Mouse (Mus musculus) midbrain, embryonic 15.5 days (tissue): ENCODE measurements around the gene Adamtsl1. TPM values are rescaled to one million over a fixed set of nuclear protein-coding genes. Genes with fewer than 3 reads are reported as not detected.

Experiments used
- ATAC-seq: fragments of 200-750 bp; cut with Nextera tagmentation; replicated peaks from 2 replicates; pipeline ENCODE4 v1.8.0; 2017; ENCODE audit warnings: moderate TSS enrichment
- H3K27ac ChIP-seq: fragments of 300-500 bp; sonication (generic); 2 replicates; pipeline ENCODE4 v1.5.1; 2015; ENCODE audit warnings: mild to moderate bottlenecking, inconsistent platforms
- H3K27me3 ChIP-seq: fragments of 300-500 bp; sonication (generic); replicated peaks from 2 replicates; pipeline ENCODE4 v1.6.1; 2015; ENCODE audit warnings: inconsistent platforms
- H3K36me3 ChIP-seq: fragments of 300-500 bp; sonication (generic); replicated peaks from 2 replicates; pipeline ENCODE4 v1.6.1; 2015; ENCODE audit warnings: inconsistent platforms
- H3K4me1 ChIP-seq: fragments of 300-500 bp; sonication (generic); 2 replicates; pipeline ENCODE4 v1.6.1; 2015; ENCODE audit warnings: inconsistent platforms
- H3K4me2 ChIP-seq: fragments of 300-500 bp; sonication (generic); 2 replicates; pipeline ENCODE4 v1.6.1; 2015; ENCODE audit warnings: inconsistent platforms, mild to moderate bottlenecking, moderate library complexity
- H3K4me3 ChIP-seq: fragments of 300-500 bp; sonication (generic); 2 replicates; pipeline ENCODE4 v1.5.1; 2015; ENCODE audit warnings: mild to moderate bottlenecking, inconsistent platforms
- H3K9ac ChIP-seq: fragments of 300-500 bp; sonication (generic); 2 replicates; pipeline ENCODE4 v1.6.1; 2015; ENCODE audit warnings: mild to moderate bottlenecking, inconsistent platforms
- H3K9me3 ChIP-seq: fragments of 300-500 bp; sonication (generic); 2 replicates; pipeline ENCODE4 v1.6.1; 2016; ENCODE audit warnings: inconsistent platforms
- WGBS: fragments of 180-500 bp; shearing (Covaris S2); methylation state at CpG from one replicate; pipeline ENCODE4 v1.1.7; 2015; ENCODE audit warnings: mixed read lengths; 5-methylcytosine and 5-hydroxymethylcytosine counted together
- polyA plus RNA-seq: library from polyadenylated mRNA; unstranded; fragments of >200 nt; fragmentation: Nextera tagmentation; extraction: Ambion mirVana; gene quantifications from 2 replicates; pipeline ENCODE4 v1.2.1, GENCODE M21; 2015

Adamtsl1 gene
- polyA plus RNA-seq, 1 experiment from 2014 or later = 6.5 TPM

DNA sequence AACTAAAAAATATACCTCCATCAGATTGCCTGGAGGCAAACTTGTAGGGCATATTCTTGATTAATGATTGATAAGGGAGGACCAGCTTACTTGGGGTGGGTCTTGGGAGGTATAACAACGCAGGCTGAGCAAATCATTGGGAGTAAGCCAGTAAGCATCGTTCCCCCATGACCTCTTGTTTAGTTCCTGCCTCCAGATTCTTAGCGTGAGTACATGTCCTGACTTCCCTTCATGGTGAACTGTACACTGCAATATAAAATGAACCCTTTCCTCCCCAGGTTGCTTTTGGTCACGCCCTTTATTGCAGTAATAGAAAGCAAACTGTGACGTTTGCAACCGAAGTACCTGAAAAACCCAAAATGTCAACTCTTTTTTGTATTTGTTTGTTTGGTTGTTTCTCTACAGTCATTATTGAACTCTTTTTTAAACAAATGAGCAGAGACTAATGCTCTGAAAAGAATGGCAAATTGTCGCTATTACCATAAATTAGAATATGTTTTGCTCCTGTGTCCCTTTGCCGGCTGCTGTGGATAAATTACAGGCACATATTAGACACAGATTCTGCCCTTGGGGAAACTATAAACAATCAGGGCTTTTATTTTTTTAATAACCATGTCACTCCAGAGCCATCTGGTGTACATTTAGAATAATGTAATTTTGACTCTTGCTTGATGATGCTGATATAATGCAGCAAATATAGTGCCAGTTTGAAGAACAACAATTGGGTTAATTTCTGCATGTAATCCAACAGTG lies 310.2 kb downstream of the Adamtsl1 start:
- 48% methylated on average over 8 of the region's 8 CpGs for WGBS
- Histone ChIP-seq H3K27me3 (no peaks in the 10 kb centered on the region), H3K36me3 (no peaks in the 10 kb centered on the region), H3K9me3 (no peaks in the 10 kb centered on the region), H3K27ac (no peak overlapping the region), H3K4me3 (no peak overlapping the region), H3K9ac (no peak overlapping the region), H3K4me2 (no peak overlapping the region), H3K4me1 (peaks cover 7% of the 10 kb centered on the region; the same call in 1 of the 2 replicates)
- peak; percentile 48; the same call in 1 of the 2 replicates for ATAC-seq

DNA sequence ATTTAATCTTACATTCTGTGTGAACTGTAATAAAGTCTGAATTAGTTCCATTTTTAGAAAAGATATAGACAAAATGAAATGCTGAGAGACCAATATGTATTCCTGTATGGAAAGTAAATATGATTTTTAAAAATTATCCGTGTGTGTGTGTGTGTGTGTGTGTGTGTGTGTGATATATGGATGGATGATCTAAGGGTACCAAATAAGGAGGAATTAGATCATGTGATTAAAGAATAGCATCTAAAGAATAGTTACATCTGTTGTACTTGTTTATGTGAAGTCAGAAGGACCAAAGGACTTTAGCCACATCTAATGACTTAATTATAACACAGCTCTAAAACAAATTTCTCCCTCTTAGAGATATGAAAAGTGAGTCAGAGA lies 310.7 kb downstream of the Adamtsl1 start:
- WGBS = 68% methylated on average over 1 of the region's 1 CpGs
- H3K27ac ChIP-seq = no peak overlapping the region
- H3K9ac ChIP-seq = no peak overlapping the region
- no peak overlapping the region for H3K4me3 ChIP-seq
- H3K4me1 ChIP-seq = peaks cover 7% of the 10 kb centered on the region; the same call in 1 of the 2 replicates
- H3K9me3 ChIP-seq = no peaks in the 10 kb centered on the region
- no peaks in the 10 kb centered on the region for H3K27me3 ChIP-seq
- no peak overlapping the region for H3K4me2 ChIP-seq
- ATAC-seq = no peak
- H3K36me3 ChIP-seq = no peaks in the 10 kb centered on the region

DNA sequence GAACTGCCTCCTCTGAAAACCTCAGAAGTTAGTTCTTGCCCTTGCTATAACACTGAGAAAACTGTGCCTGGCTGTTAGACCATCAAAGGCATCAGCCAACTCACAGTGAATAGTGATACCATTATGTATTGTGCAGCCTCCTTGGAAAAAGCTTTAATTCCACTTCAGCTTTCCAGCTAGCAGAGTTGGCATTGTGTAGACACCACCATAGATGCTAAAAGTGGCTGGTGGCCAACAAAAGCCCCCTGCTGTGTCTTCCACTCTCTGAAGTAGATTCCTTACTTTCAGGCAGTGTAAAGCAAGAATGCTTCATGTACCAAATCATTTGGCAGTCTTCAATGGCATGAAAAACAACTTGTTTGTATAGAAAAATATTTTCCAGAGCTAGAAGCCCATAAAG lies 323.1 kb downstream of the Adamtsl1 start:
- Histone ChIP-seq H3K4me3 (no peak overlapping the region), H3K9ac (no peak overlapping the region), H3K9me3 (no peaks in the 10 kb centered on the region), H3K27me3 (no peaks in the 10 kb centered on the region), H3K27ac (no peak overlapping the region), H3K4me1 (peaks cover 9% of the 10 kb centered on the region; the same call in 1 of the 2 replicates), H3K36me3 (no peaks in the 10 kb centered on the region), H3K4me2 (no peak overlapping the region)
- ATAC-seq = peak; percentile 79

DNA sequence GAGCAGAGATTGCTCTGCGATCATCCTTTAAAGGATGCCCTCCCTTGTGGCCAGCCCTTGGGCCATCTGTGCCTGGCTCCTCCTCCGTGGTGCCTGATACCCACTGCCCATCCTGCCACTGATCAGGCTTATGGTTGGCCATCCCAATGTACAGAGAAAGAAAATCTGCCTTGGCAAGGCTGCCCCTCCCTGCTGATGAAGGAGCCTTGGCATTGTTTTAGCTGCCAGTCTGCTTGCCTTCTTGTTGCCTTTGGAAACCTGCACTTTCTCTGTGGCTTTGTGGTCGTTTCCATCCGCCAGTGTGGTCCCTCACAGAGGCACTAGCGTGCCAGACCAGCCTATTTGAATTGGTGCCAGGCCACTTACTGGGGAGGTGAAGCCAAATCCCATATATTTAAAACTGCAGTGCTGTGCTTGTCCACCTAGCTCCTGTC lies 323.6 kb downstream of the Adamtsl1 start:
- ATAC-seq = peak; percentile 74
- Histone ChIP-seq H3K4me1 (peaks cover 11% of the 10 kb centered on the region; the same call in 1 of the 2 replicates), H3K4me2 (no peak overlapping the region), H3K9me3 (no peaks in the 10 kb centered on the region), H3K36me3 (no peaks in the 10 kb centered on the region), H3K9ac (no peak overlapping the region), H3K27me3 (no peaks in the 10 kb centered on the region), H3K4me3 (no peak overlapping the region), H3K27ac (no peak overlapping the region)
- WGBS = 52% methylated on average over 5 of the region's 5 CpGs

DNA sequence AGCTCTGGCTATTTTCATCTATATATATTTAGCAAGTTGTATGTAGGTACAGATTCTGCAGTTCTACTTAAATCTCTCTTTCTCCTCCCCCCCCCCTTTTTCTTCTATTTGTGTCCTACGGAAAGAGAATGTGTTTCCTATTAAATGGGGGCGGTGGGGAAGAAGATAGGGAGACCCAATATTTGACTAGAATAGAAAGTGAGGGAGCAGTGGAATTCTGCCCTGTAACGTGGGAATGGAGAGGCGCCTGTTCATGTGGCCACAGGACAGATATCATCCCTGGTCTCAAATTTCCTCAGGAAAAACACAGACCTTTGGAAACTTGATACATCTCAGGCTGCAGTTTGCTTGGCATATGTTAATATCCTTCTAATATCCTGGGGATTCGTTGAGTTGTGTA lies 324.1 kb downstream of the Adamtsl1 start:
- WGBS = 79% methylated on average over 5 of the region's 5 CpGs
- peaks cover 11% of the 10 kb centered on the region; the same call in 1 of the 2 replicates for H3K4me1 ChIP-seq
- H3K36me3 ChIP-seq = no peaks in the 10 kb centered on the region
- no peak overlapping the region for H3K4me2 ChIP-seq
- no peak overlapping the region for H3K27ac ChIP-seq
- H3K27me3 ChIP-seq = no peaks in the 10 kb centered on the region
- no peaks in the 10 kb centered on the region for H3K9me3 ChIP-seq
- no peak for ATAC-seq
- H3K4me3 ChIP-seq = no peak overlapping the region
- H3K9ac ChIP-seq = no peak overlapping the region

DNA sequence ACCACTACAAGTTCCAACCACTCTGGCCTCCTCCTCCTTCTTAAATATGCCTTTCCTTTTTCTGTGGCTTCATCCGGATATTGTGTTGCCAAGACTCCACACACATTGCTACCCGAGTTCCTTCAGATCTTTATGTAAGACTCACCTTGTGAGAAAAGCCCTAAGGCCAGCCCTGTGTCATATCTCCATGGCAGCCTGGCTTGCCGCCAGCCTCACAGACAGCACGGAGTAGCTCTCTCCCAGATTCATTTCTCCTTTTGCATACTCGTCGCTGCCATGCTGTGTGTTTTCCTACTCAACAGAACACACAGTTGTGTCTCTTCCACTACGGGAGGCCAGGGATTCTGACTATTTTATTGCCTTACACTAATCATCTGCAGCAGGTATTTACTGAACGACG lies 328.1 kb downstream of the Adamtsl1 start:
- H3K27ac ChIP-seq = no peak overlapping the region
- peak; percentile 67 for ATAC-seq
- 60% methylated on average over 9 of the region's 9 CpGs for WGBS
- H3K9me3 ChIP-seq = no peaks in the 10 kb centered on the region
- peaks cover 11% of the 10 kb centered on the region; the same call in 1 of the 2 replicates for H3K4me1 ChIP-seq
- no peak overlapping the region for H3K4me2 ChIP-seq
- no peaks in the 10 kb centered on the region for H3K27me3 ChIP-seq
- no peak overlapping the region for H3K4me3 ChIP-seq
- H3K9ac ChIP-seq = no peak overlapping the region
- H3K36me3 ChIP-seq = no peaks in the 10 kb centered on the region

DNA sequence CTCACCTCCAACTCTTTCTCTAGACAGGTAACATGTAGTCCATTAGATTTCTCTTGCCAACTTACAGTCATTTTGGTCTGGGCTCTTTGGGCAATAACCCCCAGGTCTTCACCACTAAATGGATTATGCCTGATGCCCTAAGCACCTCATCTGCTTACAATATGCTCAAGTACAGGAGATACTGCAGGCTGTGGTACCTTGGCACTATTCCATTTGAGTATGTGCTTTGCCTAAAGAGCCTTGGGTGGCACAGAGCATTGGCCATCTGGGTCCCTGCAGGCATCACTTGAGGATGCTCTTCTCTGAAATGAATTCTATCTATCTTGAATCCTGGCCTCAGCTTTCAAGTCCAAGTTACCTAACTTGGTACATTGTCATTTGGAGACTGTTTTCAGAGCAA lies 330.4 kb downstream of the Adamtsl1 start:
- no peak overlapping the region for H3K4me3 ChIP-seq
- no peaks in the 10 kb centered on the region for H3K27me3 ChIP-seq
- H3K27ac ChIP-seq = no peak overlapping the region
- H3K9ac ChIP-seq = no peak overlapping the region
- peaks cover 5% of the 10 kb centered on the region; the same call in 1 of the 2 replicates for H3K4me1 ChIP-seq
- no peak overlapping the region for H3K4me2 ChIP-seq
- no peaks in the 10 kb centered on the region for H3K36me3 ChIP-seq
- no peaks in the 10 kb centered on the region for H3K9me3 ChIP-seq
- ATAC-seq = no peak

DNA sequence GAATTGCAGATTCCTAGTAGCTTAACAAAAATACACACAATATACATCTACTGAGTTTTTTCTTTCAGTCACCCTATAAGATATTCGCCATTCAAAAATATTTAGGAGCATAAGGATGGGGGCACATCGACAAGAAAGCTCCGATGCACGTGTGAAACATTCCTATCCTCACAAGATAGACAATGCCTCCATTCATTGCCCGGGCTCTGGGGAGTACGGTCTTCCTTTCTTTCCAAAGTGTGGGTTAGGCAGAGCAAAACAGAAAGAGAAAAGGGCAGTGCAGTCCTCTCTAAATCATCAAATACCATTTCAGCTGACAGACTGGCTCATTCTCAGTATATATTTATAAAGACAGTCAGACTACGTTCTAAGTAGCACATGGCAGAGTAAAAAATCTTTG lies 332.0 kb downstream of the Adamtsl1 start:
- ATAC-seq = no peak
- no peak overlapping the region for H3K4me3 ChIP-seq

DNA sequence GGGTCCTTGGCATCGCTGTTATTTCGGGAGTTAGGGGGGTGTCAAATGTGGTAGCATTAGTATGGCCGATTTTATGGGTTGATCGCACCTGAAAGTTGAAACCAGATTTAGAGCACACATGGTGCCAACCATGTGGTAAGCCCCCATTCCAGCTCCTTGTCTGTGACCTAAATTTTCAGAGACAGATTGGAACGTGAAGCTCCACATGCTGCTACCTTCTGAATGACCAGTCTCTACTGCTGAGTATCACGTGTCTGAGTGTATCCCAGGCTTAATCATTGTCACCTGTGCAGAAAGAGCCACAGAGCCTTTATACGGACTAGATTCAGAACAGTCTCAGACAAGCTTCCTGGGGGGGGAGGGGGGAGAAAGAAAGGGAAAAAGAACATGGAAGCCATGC lies 339.4 kb downstream of the Adamtsl1 start:
- Histone ChIP-seq H3K9ac (no peak overlapping the region), H3K27me3 (no peaks in the 10 kb centered on the region), H3K4me2 (no peak overlapping the region), H3K36me3 (no peaks in the 10 kb centered on the region), H3K9me3 (no peaks in the 10 kb centered on the region), H3K4me3 (no peak overlapping the region), H3K27ac (no peak overlapping the region), H3K4me1 (no peaks in the 10 kb centered on the region)
- ATAC-seq = no peak
- WGBS = 87% methylated on average over 7 of the region's 7 CpGs

More for the DNA sequence above, 332.0 kb downstream of the Adamtsl1 start:
- Histone ChIP-seq H3K9ac (no peak overlapping the region), H3K27me3 (no peaks in the 10 kb centered on the region), H3K27ac (no peak overlapping the region), H3K4me1 (peaks cover 5% of the 10 kb centered on the region; the same call in 1 of the 2 replicates), H3K9me3 (no peaks in the 10 kb centered on the region), H3K36me3 (no peaks in the 10 kb centered on the region), H3K4me2 (no peak overlapping the region)
- WGBS = 25% methylated on average over 7 of the region's 7 CpGs

DNA sequence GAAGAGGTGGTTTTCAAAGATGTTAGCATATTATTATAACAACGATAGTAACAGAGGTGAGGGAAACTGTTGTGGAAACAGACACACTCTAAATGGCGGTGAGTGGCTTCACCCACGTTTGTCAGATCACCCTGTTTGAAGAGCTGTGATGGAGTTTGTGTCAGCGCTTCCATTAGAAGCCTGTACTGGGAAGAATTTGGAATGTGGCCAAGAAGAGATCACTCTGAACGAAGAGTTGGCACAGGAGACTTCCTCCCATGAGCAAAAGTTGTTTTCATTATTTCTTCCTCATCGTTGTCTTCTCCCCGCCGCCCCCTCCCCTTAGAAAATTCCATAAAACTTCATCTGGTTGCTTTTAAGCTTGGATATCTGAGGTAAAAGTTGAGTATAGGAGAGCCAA lies 340.5 kb downstream of the Adamtsl1 start:
- no peak overlapping the region for H3K4me3 ChIP-seq
- 61% methylated on average over 8 of the region's 8 CpGs for WGBS
- no peak overlapping the region for H3K4me2 ChIP-seq
- no peaks in the 10 kb centered on the region for H3K4me1 ChIP-seq
- H3K9ac ChIP-seq = no peak overlapping the region
- ATAC-seq = no peak
- no peaks in the 10 kb centered on the region for H3K36me3 ChIP-seq
- H3K27me3 ChIP-seq = no peaks in the 10 kb centered on the region
- no peak overlapping the region for H3K27ac ChIP-seq
- no peaks in the 10 kb centered on the region for H3K9me3 ChIP-seq

DNA sequence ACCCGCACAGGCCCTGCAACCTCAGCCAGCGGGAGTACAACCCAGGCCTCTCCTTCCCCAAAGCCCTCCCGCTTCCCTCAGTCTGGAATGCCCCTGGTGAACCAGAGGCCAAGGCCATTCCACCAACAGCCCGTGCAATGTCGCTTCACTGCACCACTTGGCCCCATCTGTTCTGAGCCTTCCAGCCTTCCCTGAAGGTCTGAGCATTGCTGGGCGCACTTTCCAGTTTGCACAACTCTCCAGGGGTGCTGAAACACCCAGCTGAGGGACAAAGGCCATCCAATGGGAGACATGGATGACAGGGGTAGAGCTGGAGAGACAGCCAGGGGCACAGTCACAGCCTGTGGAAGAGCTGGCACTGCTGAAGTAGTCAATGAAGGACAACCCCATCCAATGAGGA lies 365.4 kb downstream of the Adamtsl1 start:
- no peak overlapping the region for H3K4me3 ChIP-seq
- H3K36me3 ChIP-seq = no peaks in the 10 kb centered on the region
- whole genome bisulfite sequencing = 80% methylated on average over 6 of the region's 6 CpGs
- no peak for ATAC-seq
- no peaks in the 10 kb centered on the region for H3K27me3 ChIP-seq
- no peaks in the 10 kb centered on the region for H3K9me3 ChIP-seq
- H3K4me1 ChIP-seq = no peaks in the 10 kb centered on the region
- H3K4me2 ChIP-seq = no peak overlapping the region
- H3K27ac ChIP-seq = no peak overlapping the region
- no peak overlapping the region for H3K9ac ChIP-seq

DNA sequence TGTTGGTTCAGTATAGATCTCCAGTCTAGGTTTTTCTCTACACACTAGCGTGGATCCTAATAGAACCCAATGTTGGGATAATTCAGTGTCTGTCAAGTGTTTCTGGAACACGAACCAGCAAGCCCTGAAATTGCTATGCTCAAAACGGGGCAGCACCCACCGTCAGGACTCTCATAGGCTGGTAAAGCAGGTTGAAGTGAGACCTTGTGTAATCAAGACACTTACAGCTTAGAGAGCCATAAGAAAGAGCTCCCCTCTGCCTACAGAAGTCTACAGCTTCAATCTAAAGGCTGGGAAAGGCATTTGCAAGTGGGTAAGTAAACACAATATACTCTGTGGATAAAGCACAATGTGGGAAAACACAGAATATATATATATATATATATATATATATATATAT lies 367.3 kb downstream of the Adamtsl1 start:
- ATAC-seq = no peak
- Histone ChIP-seq H3K4me3 (no peak overlapping the region), H3K27me3 (no peaks in the 10 kb centered on the region), H3K36me3 (no peaks in the 10 kb centered on the region), H3K9ac (no peak overlapping the region), H3K4me2 (no peak overlapping the region), H3K27ac (no peak overlapping the region), H3K4me1 (no peaks in the 10 kb centered on the region), H3K9me3 (no peaks in the 10 kb centered on the region)
- 91% methylated on average over 4 of the region's 4 CpGs for WGBS

DNA sequence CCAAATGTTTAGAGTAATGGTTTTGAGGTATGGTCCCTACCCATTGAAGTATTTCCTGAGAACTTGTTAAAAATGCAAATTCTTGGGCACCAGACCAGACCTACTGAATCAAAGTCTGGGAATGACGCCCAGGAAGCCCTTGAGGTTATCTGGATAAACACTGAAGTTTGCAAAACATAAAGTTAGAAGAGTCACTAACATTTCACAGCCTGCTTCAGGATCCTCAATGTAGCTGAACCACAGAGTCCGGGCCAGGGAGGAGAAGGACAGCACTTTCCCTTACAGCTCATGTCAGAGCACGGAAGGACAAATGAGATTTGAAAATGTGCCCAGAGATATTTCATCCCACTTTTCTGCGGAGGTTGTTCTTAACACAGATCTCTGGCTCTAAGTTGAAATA lies 370.1 kb downstream of the Adamtsl1 start:
- no peak overlapping the region for H3K27ac ChIP-seq
- H3K4me2 ChIP-seq = no peak overlapping the region
- ATAC-seq = no peak
- WGBS = 87% methylated on average over 4 of the region's 4 CpGs
- no peak overlapping the region for H3K4me3 ChIP-seq
- no peak overlapping the region for H3K9ac ChIP-seq
- no peaks in the 10 kb centered on the region for H3K9me3 ChIP-seq
- no peaks in the 10 kb centered on the region for H3K27me3 ChIP-seq
- H3K36me3 ChIP-seq = no peaks in the 10 kb centered on the region
- H3K4me1 ChIP-seq = no peaks in the 10 kb centered on the region
